Mouse (Mus musculus) cortical plate, adult 2 months (tissue): ENCODE data around the gene Prrg2.

Source experiments
- CTCF ChIP-seq: fragments of 200-500 bp; IDR thresholded peaks from 2 replicates; pipeline ENCODE4 v1.5.1; 2011; ENCODE audit warnings: mild to moderate bottlenecking, control low read depth, low read length; ENCODE audit not compliant: insufficient read depth; ENCODE audit errors: extremely low read depth
- POLR2A ChIP-seq: fragments of 200-500 bp; IDR thresholded peaks from 2 replicates; pipeline ENCODE4 v1.6.1; 2011; ENCODE audit warnings: mild to moderate bottlenecking, low read length, control low read depth; ENCODE audit not compliant: insufficient read depth; ENCODE audit errors: extremely low read depth

- TF ChIP-seq POLR2A (no peak), CTCF (no peak)
Observed at GRCm38 (mm10) chr7:45058607-45059571, 3.6 kb downstream of the Prrg2 start.
